9 mouse cellular contexts compared by ENCODE assay signal in genomic region chr7:79509235-79509607, GRCm38 (mm10). TPM values are rescaled to one million over a fixed set of nuclear protein-coding genes. Genes with fewer than 3 reads are reported as not detected.
A peak's percentile ranks its signal among the peaks of the same experiment; 100 is the strongest.
DNase-seq lines count a peak whose midpoint lies in the region; ATAC-seq and TF ChIP-seq lines count a peak whose summit lies in the region.
"Had no signal": no experiment of that assay in that cellular context is flagged by ENCODE, and none has a peak within 500 bp of the region (broad histone marks: within the 10 kb centered on the region; RNA-seq: fewer than 3 reads in every experiment).

No protein-coding gene starts in this region.

- no peak overlapping the region for H3K27ac ChIP-seq in testis, adult 2 months (ENCODE audit: control insufficient read depth, insufficient read depth, low read depth, low read length)
- peak overlapping the region; percentile 98 for H3K27ac ChIP-seq in forebrain, embryonic 15.5 days (replicated peaks)
- peak overlapping the region; percentile 45; the same call in 1 of the 2 replicates for H3K27ac ChIP-seq in midbrain, embryonic 11.5 days (ENCODE audit: low read depth, low read length)
- no peak overlapping the region for H3K27ac ChIP-seq in intestine, embryonic 15.5 days

- no peaks in the 10 kb centered on the region for H3K9me3 ChIP-seq in forebrain, embryonic 15.5 days
- H3K9me3 ChIP-seq in midbrain, embryonic 11.5 days (ENCODE audit: control insufficient read depth, low read length) = no peaks in the 10 kb centered on the region
- H3K9me3 ChIP-seq in intestine, embryonic 15.5 days = no peaks in the 10 kb centered on the region

- H3K4me1 ChIP-seq in testis, adult 2 months (ENCODE audit: control insufficient read depth, insufficient read depth, low read length) = peaks cover 13% of the 10 kb centered on the region
- H3K4me1 ChIP-seq in forebrain, embryonic 15.5 days = peaks cover 58% of the 10 kb centered on the region
- H3K4me1 ChIP-seq in midbrain, embryonic 11.5 days (ENCODE audit: control insufficient read depth, insufficient read depth, low read length) = peaks cover 57% of the 10 kb centered on the region
- H3K4me1 ChIP-seq in intestine, embryonic 15.5 days (replicated peaks) = peaks cover 15% of the 10 kb centered on the region

- TF ChIP-seq CTCF in testis, adult 2 months (IDR thresholded peaks at IDR 0.05; ENCODE audit: control insufficient read depth, insufficient read depth, insufficient replicate concordance, low read depth, low read length) = no peak

- no peaks in the 10 kb centered on the region; the same call in 1 of the 2 replicates for H3K27me3 ChIP-seq in testis, adult 2 months (ENCODE audit: control insufficient read depth, insufficient read depth, low read length)
- no peaks in the 10 kb centered on the region for H3K27me3 ChIP-seq in forebrain, embryonic 15.5 days
- peaks cover 90% of the 10 kb centered on the region for H3K27me3 ChIP-seq in midbrain, embryonic 11.5 days (ENCODE audit: control insufficient read depth, insufficient read depth, low read length)
- peaks cover 96% of the 10 kb centered on the region for H3K27me3 ChIP-seq in intestine, embryonic 15.5 days (replicated peaks)

- WGBS in forebrain, embryonic 15.5 days = 7% methylated on average over 6 of the region's 6 CpGs
- WGBS in midbrain, embryonic 11.5 days = 8% methylated on average over 6 of the region's 6 CpGs
- WGBS in intestine, embryonic 15.5 days = 8% methylated on average over 6 of the region's 6 CpGs

- no peak for TF ChIP-seq POLR2A in testis, adult 2 months (IDR thresholded peaks at IDR 0.05; ENCODE audit: control insufficient read depth, low read depth, low read length)

- peak overlapping the region; percentile 90 for H3K4me3 ChIP-seq in testis, adult 2 months (ENCODE audit: control insufficient read depth, low read depth, low read length)
- peak overlapping the region; percentile 85 for H3K4me3 ChIP-seq in forebrain, embryonic 15.5 days
- peak overlapping the region; percentile 76 for H3K4me3 ChIP-seq in midbrain, embryonic 11.5 days (ENCODE audit: low read depth, low read length)
- no peak overlapping the region for H3K4me3 ChIP-seq in intestine, embryonic 15.5 days (replicated peaks)

- no peak for ATAC-seq in forebrain, embryonic 15.5 days (replicated peaks)
- no peak for ATAC-seq in midbrain, embryonic 11.5 days (ENCODE audit: low FRiP score)
- ATAC-seq in intestine, embryonic 15.5 days = no peak
- ATAC-seq: liver, postnatal 0 days had no signal

- H3K36me3 ChIP-seq in testis, adult 2 months (ENCODE audit: control insufficient read depth, insufficient read depth, low read length) = no peaks in the 10 kb centered on the region
- peaks cover 11% of the 10 kb centered on the region; the same call in 1 of the 2 replicates for H3K36me3 ChIP-seq in forebrain, embryonic 15.5 days
- H3K36me3 ChIP-seq in midbrain, embryonic 11.5 days (ENCODE audit: control insufficient read depth, insufficient read depth, low read length) = no peaks in the 10 kb centered on the region
- H3K36me3 ChIP-seq in intestine, embryonic 15.5 days = no peaks in the 10 kb centered on the region

- no peak for DNase-seq in testis, postnatal 10 days (ENCODE audit: low spot score)
- no peak for DNase-seq in midbrain, embryonic 11.5 days (ENCODE audit: low spot score, missing footprints)
- DNase-seq in lung, postnatal 4 days = no peak
- no peak for DNase-seq in B cell, adult 2 months
- DNase-seq: kidney, postnatal 25 days; liver, postnatal 0 days had no signal

- H3K9ac ChIP-seq in forebrain, embryonic 15.5 days (replicated peaks) = peak overlapping the region; percentile 100
- H3K9ac ChIP-seq in midbrain, embryonic 11.5 days (ENCODE audit: low read length) = peak overlapping the region; percentile 97
- no peak overlapping the region for H3K9ac ChIP-seq in intestine, embryonic 15.5 days
- H3K9ac ChIP-seq: liver, postnatal 0 days had no signal

- H3K4me2 ChIP-seq in forebrain, embryonic 15.5 days (replicated peaks) = peak overlapping the region; percentile 92
- peak overlapping the region; percentile 58 for H3K4me2 ChIP-seq in midbrain, embryonic 11.5 days
- no peak overlapping the region for H3K4me2 ChIP-seq in intestine, embryonic 15.5 days (replicated peaks)

RNA-seq across cellular contexts. Expression of gene Polg, which starts 43.1 kb away (rescaled TPM):
- 74.5 and 78.3 TPM in 2 replicates for polyA plus RNA-seq in testis, adult 2 months (2012; rRNA removed)
- polyA plus RNA-seq in forebrain, embryonic 15.5 days (2015; fragmentation: Nextera tagmentation; extraction: Ambion mirVana) = 32.9 and 35.8 TPM in 2 replicates
- polyA plus RNA-seq in midbrain, embryonic 11.5 days (2014; fragmentation: Nextera tagmentation; extraction: Ambion mirVana) = 24.0 and 26.7 TPM in 2 replicates
- 34.7 and 39.9 TPM in 2 replicates for polyA plus RNA-seq in intestine, embryonic 15.5 days (2015; fragmentation: Nextera tagmentation; extraction: Ambion mirVana)

Comparison
In these comparisons a context has a peak if more than half of its experiments do, and no peak if none do; other contexts are left out.
1. H3K27ac ChIP-seq: peak in forebrain, embryonic 15.5 days (single experiment) and midbrain, embryonic 11.5 days (single experiment); none in testis, adult 2 months (single experiment) and intestine, embryonic 15.5 days (single experiment).